Mouse (Mus musculus) stomach, postnatal 0 days (tissue): ENCODE results near the gene Bahd1. TPM values are rescaled to one million over a fixed set of nuclear protein-coding genes. Genes with fewer than 3 reads are reported as not detected.
A peak's percentile ranks its signal among the peaks of the same experiment; 100 is the strongest.

Source experiments
- ATAC-seq: fragments of 200-750 bp; cut with Nextera tagmentation; 2 replicates; pipeline ENCODE4 v1.8.0; 2017; ENCODE audit not compliant: low FRiP score, low TSS enrichment
- DNase-seq: peaks from one replicate; pipeline ENCODE4 v3.0.0-alpha.2; 2016; ENCODE audit warnings: low spot score
- H3K27ac ChIP-seq: fragments of 300-500 bp; sonication (generic); replicated peaks from 2 replicates; pipeline ENCODE4 v1.5.1; 2014; ENCODE audit warnings: mild to moderate bottlenecking, control low read depth
- H3K27me3 ChIP-seq: fragments of 300-500 bp; sonication (generic); 2 replicates; pipeline ENCODE4 v1.6.1; 2014; ENCODE audit warnings: low read length; ENCODE audit not compliant: control insufficient read depth, insufficient read depth
- H3K36me3 ChIP-seq: fragments of 300-500 bp; sonication (generic); 2 replicates; pipeline ENCODE4 v1.6.1; 2014; ENCODE audit warnings: low read length, mixed read lengths; ENCODE audit not compliant: control insufficient read depth, insufficient read depth
- H3K4me1 ChIP-seq: fragments of 300-500 bp; sonication (generic); replicated peaks from 2 replicates; pipeline ENCODE4 v1.6.1; 2014; ENCODE audit warnings: antibody characterized with exemption; ENCODE audit not compliant: control insufficient read depth, insufficient read depth
- H3K4me2 ChIP-seq: fragments of 300-500 bp; sonication (generic); replicated peaks from 2 replicates; pipeline ENCODE4 v1.6.1; 2014; ENCODE audit warnings: low read depth, mild to moderate bottlenecking, control low read depth, moderate library complexity
- H3K4me3 ChIP-seq: fragments of 300-500 bp; sonication (generic); 2 replicates; pipeline ENCODE4 v1.5.1; 2014; ENCODE audit warnings: low read depth, low read length, control low read depth
- H3K9ac ChIP-seq: fragments of 300-500 bp; sonication (generic); 2 replicates; pipeline ENCODE4 v1.6.1; 2014; ENCODE audit warnings: mild to moderate bottlenecking, low read length, control low read depth, mixed read lengths
- H3K9me3 ChIP-seq: fragments of 300-500 bp; sonication (generic); 2 replicates; pipeline ENCODE4 v1.6.1; 2016; ENCODE audit warnings: low read length; ENCODE audit not compliant: control insufficient read depth
- CTCF ChIP-seq: IDR thresholded peaks from 2 replicates; pipeline ENCODE4 v1.5.1; 2016; ENCODE audit warnings: antibody characterized with exemption, low read depth, mild to moderate bottlenecking, moderate library complexity
- EP300 ChIP-seq: optimal IDR thresholded peaks from 2 replicates; pipeline ENCODE3; 2016; ENCODE audit warnings: antibody characterized with exemption
- WGBS: fragments of 180-500 bp; shearing (Covaris S2); extraction: QIAGEN DNeasy Blood & Tissue Kit; methylation state at CpG from one replicate; pipeline ENCODE4 v1.1.7; 2014; 5-methylcytosine and 5-hydroxymethylcytosine counted together
- polyA plus RNA-seq: library from polyadenylated mRNA; unstranded; fragments of >200 nt; fragmentation: Nextera tagmentation; extraction: Ambion mirVana; gene quantifications from 2 replicates; pipeline ENCODE4 v1.2.1, GENCODE M21; 2015

Gene Bahd1
- polyA plus RNA-seq, 1 experiment from 2014 or later: 3.7 TPM

- no peaks in the 10 kb centered on the region for H3K4me1 ChIP-seq
- no peak for TF ChIP-seq EP300
- no peak for TF ChIP-seq CTCF
- no peak overlapping the region for H3K27ac ChIP-seq
- no peak overlapping the region for H3K4me3 ChIP-seq
- H3K4me2 ChIP-seq: no peak overlapping the region
- DNase-seq: no peak
- no peaks in the 10 kb centered on the region for H3K36me3 ChIP-seq
- no peak for ATAC-seq
- no peaks in the 10 kb centered on the region for H3K27me3 ChIP-seq
- no peak overlapping the region for H3K9ac ChIP-seq
- no peaks in the 10 kb centered on the region for H3K9me3 ChIP-seq
- 75% methylated on average over 5 of the region's 5 CpGs for WGBS
These were observed 5.9 kb downstream of the Bahd1 start for GRCm38 (mm10) chr2:118906118-118906492.

- WGBS: 84% methylated on average over 3 of the region's 3 CpGs
- DNase-seq (no peak), ATAC-seq (no peak)
- Histone ChIP-seq H3K27me3 (no peaks in the 10 kb centered on the region), H3K27ac (no peak overlapping the region), H3K4me3 (no peak overlapping the region), H3K36me3 (no peaks in the 10 kb centered on the region), H3K9me3 (no peaks in the 10 kb centered on the region), H3K4me2 (no peak overlapping the region), H3K9ac (no peak overlapping the region), H3K4me1 (no peaks in the 10 kb centered on the region)
- TF ChIP-seq EP300: no peak
- no peak for TF ChIP-seq CTCF
These were observed 7.6 kb downstream of the Bahd1 start for GRCm38 (mm10) chr2:118907781-118908180.

- DNase-seq (no peak), ATAC-seq (no peak)
- H3K27ac ChIP-seq: no peak overlapping the region
- H3K27me3 ChIP-seq: no peaks in the 10 kb centered on the region
- H3K9me3 ChIP-seq: no peaks in the 10 kb centered on the region
- H3K4me2 ChIP-seq: no peak overlapping the region
- no peak overlapping the region for H3K9ac ChIP-seq
- H3K4me3 ChIP-seq: no peak overlapping the region
- H3K4me1 ChIP-seq: peaks cover 2% of the 10 kb centered on the region; the same call in 1 of the 2 replicates
- H3K36me3 ChIP-seq: no peaks in the 10 kb centered on the region
- TF ChIP-seq EP300: no peak
- TF ChIP-seq CTCF: no peak
- WGBS: 67% methylated on average over 1 of the region's 1 CpGs
These were observed 9.0 kb downstream of the Bahd1 start for GRCm38 (mm10) chr2:118909151-118909550.

- ATAC-seq: no peak
- no peaks in the 10 kb centered on the region for H3K27me3 ChIP-seq
- no peak for DNase-seq
- no peak overlapping the region for H3K4me3 ChIP-seq
- H3K27ac ChIP-seq: no peak overlapping the region
- H3K36me3 ChIP-seq: no peaks in the 10 kb centered on the region
- TF ChIP-seq CTCF: no peak
- WGBS: 64% methylated on average over 7 of the region's 7 CpGs
- no peak overlapping the region for H3K4me2 ChIP-seq
- H3K4me1 ChIP-seq: peaks cover 2% of the 10 kb centered on the region; the same call in 1 of the 2 replicates
- H3K9me3 ChIP-seq: no peaks in the 10 kb centered on the region
- no peak overlapping the region for H3K9ac ChIP-seq
These were observed 10.6 kb downstream of the Bahd1 start for GRCm38 (mm10) chr2:118910605-118911278.

GRCm38 (mm10) chr2:118912706-118913105 is 12.5 kb downstream of the Bahd1 start:
- ATAC-seq: no peak
- DNase-seq: no peak
- TF ChIP-seq EP300 (no peak), CTCF (no peak)
- Histone ChIP-seq H3K4me2 (no peak overlapping the region), H3K4me1 (peaks cover 2% of the 10 kb centered on the region; the same call in 1 of the 2 replicates), H3K9me3 (no peaks in the 10 kb centered on the region), H3K9ac (no peak overlapping the region), H3K27ac (no peak overlapping the region), H3K27me3 (no peaks in the 10 kb centered on the region), H3K36me3 (no peaks in the 10 kb centered on the region; the same call in 1 of the 2 replicates), H3K4me3 (no peak overlapping the region)
- WGBS: 71% methylated on average over 8 of the region's 8 CpGs

GRCm38 (mm10) chr2:118913551-118914276 is 13.5 kb downstream of the Bahd1 start:
- peak overlapping the region; percentile 41; the same call in 1 of the 2 replicates for H3K9ac ChIP-seq
- H3K4me1 ChIP-seq: peaks cover 2% of the 10 kb centered on the region; the same call in 1 of the 2 replicates
- no peaks in the 10 kb centered on the region for H3K27me3 ChIP-seq
- H3K4me3 ChIP-seq: no peak overlapping the region
- H3K27ac ChIP-seq: 0 out of 2 replicates have a peak overlapping the region, but pooled peaks have one; percentile 35
- peak overlapping the region; percentile 36; the same call in 1 of the 2 replicates for H3K4me2 ChIP-seq
- DNase-seq (no peak), ATAC-seq (no peak)
- no peaks in the 10 kb centered on the region; the same call in 1 of the 2 replicates for H3K36me3 ChIP-seq
- H3K9me3 ChIP-seq: no peaks in the 10 kb centered on the region
- WGBS: 44% methylated on average over 11 of the region's 11 CpGs
- TF ChIP-seq EP300 (no peak), CTCF (no peak)
